Mouse (Mus musculus) cerebellum, postnatal 4 days (tissue): ENCODE measurements around the gene Hsd11b1.
A peak's percentile ranks its signal among the peaks of the same experiment; 100 is the strongest.
"Not testable (repeated sequence)": the region's sequence is repeated elsewhere in the genome, so short reads cannot be mapped to it uniquely, and the experiment has no call there.

Experiments used
- DNase-seq, 2 experiments: peaks; one replicate each; pipeline ENCODE4 v3.0.0; 2022; ENCODE audit warnings: low spot score in 2 of 2, mixed read lengths in 1 of 2

Gene Hsd11b1

DNA sequence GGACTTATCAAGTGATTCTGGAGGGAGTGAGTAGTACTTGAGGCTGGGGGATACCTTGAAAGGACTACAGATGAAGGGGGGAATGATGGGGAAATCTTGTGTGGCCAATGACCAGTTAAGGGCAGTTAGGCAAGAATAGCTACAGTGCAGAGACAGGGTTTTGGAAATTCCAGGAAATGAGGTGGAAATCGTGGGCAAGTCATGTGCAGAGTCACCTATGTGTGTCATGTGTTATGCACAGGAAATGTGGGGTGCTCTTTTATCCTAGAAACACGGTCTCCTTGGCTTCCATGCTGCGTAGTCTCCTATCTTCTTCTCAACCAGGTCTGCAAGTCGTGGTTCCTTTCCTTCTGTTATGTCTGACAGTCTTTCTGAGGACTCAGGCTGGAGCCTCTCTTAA lies 15.6 kb upstream of the Hsd11b1 start:
- no peak for DNase-seq

DNA sequence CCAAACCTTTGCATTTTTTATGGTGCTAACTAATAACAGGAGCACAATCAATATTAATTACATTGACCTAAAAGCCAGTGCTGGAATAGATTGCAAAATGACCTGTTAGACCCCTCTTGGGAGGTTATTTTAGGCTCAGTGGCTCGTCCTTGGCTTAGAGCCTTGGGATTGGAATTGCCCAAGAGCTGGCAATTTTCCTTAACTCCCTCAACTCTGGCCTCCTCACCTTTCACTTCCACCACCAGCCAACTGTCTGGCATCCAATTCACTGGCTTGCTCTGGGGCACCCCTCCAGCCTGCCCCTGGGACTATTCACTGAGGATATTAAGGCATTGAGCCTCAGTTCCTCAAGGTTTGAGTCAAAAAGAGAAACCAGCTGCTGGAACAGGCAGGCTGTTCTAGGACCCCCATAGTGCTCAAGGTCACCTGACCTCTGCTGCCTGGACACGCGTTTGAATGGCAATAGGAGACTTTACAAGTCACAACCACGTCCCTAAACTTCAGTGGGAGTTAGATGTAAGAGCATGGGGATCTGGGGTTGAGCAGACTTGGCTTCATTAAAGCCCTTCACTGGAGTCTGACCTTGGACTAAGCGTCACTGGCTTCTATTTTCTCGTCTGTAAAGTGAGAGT lies 14.7 kb upstream of the Hsd11b1 start:
- no peak for DNase-seq

DNA sequence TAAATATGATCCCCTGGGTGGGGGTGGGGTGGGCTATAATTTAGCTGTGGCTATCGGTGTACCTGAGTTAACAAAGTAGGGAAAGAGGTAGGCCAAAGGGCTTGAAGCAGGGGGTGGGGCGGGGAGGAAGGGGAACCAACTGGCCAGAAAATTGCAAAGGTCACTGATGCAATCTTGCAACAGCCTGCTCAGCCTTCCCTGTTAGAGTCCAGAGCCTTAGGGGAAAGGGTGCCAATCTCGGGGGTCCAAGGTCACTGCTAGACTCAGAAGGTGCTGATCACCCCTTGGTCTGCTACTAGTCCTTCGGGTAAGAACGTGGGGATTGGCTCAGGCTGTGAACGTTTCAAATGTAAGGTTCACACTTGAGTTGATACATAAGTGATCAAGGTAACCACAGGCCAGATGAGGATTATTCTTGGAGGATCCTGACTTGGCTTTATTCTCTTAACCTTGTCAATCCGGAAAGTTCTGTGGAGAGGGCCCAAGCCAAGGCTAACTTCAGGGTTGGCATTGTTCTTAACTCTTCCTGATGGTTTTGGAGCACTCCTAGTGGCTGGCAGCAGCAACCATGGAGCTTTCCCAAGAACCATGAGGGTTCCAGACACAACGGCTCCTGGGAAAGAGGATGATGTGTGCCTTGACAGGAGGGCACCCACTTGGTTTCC lies 10.7 kb upstream of the Hsd11b1 start:
- DNase-seq = no peak

DNA sequence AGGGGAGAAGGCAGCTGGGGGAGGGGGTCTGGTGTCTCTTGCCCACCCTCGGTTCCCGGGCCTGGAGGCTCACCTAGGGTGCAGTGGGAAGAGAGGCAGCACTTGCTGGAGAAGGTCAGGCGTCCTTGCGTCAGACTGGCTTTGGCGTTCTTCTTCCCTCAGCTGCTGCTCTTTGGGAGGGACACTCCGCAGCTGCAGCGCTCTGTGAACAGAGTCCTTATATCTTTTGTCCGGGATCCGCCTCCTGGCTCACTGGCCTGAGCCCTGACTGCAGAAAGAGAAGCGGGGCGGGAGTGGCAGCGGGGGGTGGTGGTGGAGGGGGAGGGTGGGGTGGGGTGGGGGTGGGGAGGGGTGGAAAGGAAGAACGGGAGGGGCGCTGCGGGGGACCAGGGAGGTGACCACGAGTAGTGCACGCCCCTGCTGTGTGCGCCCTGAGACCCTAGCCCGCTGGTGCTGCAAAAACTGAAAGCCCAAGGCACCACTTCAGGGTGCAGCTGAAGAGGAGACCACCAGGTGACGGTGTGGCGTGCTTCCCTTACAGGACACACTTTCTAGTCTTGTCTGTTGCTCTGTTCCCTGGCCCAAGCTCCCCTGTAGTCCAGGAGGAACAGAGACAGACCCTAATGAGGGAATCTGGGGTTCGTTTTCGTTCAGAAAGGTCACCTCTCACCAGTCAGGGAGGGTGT lies 9.2 kb upstream of the Hsd11b1 start, which contains the start of gene G0s2:
G0s2 (minus strand) TSS at position 302 of the 686 bp plus-strand sequence.
- peak; percentile 38 to 40 for DNase-seq

DNA sequence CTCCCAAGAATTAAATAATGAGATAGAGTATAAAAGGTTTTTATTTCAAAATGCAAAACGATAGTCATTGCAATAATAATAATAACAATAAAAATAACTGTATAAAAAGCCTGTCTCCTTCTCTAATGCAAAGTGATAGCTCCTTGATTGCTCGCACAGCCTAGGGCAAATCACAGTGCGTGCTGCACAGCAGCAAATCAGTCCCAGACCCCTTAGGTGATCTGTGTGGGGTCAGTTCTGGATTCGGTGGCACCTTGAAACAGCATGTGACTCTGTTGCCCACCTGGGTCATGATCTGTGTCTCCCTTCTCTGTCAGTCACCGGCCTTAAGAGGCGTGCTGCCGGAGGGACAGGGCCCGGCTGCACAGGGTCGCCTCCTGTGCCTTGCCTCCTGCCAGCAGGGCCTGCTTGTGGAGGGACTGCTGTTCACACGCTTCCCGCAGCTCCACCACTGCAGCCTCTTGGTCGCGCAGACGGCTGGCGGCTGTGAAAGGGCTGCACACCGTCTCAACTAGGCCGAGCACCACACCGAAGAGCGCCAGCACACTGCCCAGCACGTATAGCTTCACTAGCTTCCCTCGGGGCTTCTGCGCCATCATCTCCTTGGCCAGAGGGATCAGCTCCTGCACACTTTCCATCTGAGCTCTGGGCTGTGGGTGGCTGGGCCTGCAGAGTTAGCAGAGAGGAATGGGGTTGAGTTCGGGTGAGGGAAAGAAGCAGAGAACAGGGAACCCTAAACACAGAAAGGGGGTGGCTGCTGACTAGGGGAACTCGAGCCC lies 8.5 kb upstream of the Hsd11b1 start:
- peak in 1 of 2 experiments; percentile 20 for DNase-seq

DNA sequence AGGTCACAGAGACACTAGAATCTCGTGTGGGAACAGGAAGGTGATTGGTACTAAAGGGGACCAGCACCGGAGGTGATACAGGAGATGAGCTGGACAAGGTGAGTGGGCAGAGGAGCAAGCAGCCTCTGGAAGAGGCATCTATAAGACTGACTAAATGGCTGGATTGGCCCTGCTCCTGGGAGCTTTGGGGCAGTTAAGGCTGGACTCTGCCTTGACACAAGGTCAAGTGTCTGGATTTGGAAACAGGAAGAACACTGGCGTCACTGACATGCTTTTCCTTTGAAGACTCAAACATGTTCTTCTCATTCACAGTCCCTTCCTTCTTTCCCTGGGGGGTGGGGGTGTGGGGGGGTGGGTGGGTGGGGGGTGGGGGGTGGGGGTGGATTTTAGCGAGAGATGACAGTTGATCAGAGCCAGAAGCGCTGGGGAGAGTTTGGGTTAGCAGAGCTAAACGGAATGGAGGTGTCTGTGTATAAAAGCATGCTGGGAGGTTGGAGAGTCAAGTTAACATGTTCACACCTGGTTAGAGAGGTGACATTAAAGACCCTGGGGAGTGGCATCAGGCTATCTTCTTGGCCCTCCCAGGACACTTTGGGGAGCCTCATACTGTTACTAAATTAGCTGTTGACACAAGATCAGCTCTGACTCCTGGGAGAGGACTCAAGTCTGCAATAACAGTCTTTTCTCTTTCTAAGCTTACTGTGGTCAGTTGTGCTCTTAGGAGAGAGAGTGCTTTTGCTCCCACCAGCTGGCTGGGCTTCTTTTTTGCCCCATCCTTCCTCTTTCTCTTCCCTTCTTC lies 7.3 kb upstream of the Hsd11b1 start:
- no peak for DNase-seq

DNA sequence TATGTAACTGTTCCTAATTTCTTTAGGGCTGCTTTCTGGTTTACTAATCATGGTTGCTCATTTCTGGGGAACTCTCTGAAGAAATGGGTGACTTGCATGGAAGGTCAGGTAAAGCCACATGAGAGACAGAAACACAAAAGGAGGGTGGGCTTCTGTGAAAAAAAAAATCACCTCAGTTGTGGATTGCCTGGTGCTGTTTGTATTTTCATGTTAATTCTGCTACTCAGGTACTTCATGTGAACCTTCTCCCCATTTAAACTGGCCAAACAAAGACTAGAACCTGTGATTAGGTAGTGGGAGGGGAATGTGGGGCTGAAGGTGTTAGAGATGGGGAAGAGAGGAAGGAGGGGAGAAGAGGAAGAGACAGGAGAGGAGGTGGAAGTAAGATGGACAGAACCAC lies 1.9 kb upstream of the Hsd11b1 start:
- no peak for DNase-seq

DNA sequence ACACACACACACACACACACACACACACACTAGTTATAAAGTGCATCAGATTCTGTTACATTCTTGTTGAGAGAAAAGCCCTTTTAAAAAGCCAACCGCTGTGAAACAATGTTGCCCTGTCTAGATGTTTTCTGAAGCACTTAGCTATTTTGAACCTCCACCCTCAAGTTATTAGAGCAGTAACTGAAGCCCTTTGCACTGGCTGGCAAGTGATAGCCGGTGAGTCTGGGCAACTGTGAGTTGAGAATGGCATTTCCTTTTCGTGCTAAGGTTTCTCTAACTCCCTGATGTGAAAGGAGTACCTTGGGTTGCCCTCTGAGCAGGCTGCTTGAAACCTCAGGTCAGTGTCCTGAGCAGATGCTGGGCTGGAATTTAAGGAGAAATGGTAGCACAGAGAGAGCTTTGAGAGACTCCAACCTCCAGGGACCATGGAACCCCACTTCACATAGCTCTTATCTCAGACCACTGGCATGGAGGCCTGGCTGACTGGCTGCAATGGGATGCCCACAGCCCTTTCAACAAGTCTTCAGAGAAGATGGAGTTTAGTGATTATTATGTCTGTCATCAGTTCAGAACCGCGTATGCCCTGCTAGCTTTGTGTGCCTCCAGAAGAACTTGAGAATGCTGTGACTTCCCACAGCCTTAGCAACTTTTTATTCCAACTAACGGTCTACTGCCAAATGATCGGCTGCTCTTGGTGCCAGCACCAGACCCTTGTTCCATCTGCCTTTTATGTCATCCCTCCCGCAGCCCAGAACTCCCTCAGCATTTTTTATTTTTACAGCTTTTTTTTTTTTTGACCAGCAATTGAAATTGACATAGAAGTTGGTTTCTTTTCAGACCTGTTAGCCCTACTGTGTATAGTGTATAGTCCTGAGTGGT lies 608 bp downstream of the Hsd11b1 start:
- DNase-seq = no peak

DNA sequence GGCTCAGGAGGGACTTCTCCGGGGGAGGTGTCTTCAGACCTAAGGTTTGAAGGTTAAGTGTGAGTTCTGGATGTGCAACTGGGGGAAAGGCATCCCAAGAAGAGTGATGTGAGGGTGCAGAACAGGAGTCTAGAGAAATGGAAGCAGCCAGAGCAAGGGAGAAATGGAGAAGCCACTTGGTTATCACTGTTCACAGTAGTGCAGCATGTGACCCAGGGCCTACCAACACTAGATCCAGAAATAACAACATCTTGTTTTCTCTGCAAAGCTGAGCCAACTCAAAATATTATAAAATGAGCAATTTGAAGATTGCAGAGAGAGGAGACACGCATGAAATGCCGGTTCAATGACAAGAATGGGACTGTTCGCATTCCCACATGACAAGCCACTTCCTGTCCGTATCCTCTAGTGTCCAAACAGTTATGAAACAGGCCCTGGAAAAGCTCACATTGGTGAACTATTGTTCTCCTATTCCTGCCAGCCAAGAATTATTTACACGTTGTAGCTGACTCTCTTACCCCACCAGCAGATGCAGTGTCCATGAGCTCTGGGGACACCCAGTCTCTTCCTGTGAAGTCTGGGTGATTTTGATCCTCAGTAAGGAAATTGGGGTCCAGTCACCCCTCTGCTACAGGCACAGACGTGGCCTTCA lies 1.9 kb downstream of the Hsd11b1 start:
- no peak for DNase-seq

DNA sequence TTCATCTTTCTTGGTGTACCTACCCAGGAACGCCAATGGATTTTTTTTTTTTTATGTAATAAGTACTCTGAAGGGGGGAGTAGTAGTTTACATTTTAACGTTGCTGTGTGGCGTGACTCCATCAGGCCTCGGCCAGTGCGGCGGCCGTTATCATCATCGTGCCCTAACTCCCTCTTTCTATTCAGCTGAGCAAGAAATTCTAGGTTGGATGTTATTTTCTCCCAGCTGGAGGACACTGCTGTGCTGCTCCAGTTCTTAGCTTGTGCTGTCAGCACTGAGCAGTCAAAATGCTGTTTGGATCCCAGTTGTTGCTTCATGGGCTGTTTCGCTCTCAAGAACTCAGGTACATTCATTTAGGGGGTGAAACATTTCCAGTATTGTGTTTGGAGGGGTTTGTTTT lies 4.3 kb downstream of the Hsd11b1 start:
- no peak for DNase-seq

DNA sequence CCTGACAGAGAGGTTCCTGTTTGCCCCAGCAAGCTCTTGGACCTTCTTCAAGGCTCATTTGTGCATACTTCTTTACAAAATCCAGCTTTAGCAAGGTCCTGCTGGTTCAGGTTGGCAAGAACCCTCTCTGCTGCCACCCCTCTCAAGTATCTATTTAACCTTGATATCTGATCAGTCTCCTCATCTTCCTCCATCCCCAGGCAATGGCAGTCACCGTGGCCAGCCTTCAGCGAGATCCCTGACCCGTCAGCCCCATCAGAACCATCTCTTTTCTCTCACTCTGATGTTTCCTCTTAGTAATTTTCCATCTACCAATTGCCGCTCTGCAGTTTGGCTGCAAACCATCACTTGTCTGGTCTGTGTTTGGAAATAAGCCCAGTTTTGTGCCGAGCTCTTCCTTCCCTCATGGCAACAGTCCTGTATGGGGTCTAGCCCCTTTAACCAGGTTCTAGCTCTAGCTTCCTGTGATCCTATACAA lies 7.2 kb downstream of the Hsd11b1 start:
- peak in 1 of 2 experiments; percentile 15 for DNase-seq

DNA sequence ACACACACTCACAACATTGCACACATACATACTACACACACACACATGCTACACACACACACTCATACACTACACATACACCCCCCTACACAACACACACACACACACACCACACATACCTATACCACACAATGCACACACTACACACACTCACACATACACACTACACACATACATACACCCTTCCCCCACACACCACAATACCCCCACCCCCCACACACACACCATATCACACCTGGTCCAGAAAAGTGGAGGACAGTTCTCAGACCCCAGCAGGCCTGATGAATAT lies 7.6 kb downstream of the Hsd11b1 start:
- no peak for DNase-seq

DNA sequence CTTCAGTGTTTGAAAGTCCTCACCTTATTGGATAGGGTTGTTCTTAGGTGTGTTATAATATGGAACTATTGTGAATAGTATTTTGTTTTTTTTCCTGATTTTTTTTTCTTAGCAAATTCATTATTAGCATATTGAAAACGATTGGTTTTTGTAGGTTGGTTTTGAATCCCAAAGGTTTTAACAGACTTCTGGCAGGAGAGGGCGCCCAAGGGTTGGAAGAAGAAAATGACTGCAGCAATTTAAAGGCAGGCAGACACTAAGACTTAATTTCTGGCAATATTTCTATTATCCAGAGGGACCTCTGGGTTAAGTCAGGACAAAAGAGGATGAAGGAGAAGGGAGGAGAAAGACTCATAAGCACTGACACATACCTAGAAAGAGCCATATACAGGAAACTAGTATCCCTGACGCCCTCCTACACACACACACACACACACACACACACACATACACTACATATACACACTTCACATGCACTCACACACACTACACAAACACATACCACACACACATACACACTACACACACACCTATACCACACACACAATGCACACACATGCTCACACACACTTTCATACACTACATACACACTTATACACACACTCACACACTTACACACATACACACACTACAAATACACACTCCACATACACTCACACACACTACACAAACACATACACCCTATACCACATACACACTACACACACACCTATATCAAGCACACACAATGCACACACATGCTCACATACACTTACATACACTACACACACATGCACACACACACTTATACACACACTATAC lies 8.2 kb downstream of the Hsd11b1 start:
- peak; percentile 52 to 77 for DNase-seq

DNA sequence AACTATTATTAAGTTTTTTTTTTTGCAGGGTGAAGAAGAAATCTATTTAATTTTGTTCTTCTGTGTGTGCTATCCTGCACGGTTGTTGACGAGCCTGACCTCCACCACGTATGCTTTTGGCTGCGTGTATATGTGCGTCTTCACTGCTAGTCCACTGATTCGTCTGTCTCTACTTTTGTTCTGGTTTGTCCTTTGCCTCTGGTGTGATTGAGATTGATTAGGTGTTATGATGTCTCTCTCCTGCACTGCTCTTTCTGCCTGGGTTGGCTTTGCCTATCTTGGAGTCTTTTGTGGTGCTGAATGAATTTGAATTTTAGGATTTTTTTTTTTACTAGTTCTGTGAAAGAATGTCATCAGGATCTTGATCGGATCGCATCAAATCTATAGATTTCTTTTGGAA lies 8.8 kb downstream of the Hsd11b1 start:
- no peak for DNase-seq

DNA sequence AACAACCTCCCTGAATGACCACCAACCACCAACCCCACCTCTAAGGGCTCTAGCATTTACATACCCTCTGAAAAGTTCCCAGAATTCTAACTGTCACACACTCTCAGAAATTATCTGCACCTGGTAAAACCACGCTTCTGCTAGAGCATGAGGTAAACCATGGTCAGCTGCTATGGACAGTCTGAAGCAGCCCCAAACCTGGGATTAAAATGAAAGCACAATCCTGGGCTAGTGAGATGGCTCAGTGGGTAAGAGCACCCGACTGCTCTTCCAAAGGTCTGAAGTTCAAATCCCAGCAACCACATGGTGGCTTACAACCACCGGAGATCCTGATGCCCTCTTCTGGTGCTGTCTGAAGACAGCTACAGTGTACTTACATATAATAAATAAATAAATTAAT lies 10.0 kb downstream of the Hsd11b1 start:
- DNase-seq = not testable (repeated sequence)

DNA sequence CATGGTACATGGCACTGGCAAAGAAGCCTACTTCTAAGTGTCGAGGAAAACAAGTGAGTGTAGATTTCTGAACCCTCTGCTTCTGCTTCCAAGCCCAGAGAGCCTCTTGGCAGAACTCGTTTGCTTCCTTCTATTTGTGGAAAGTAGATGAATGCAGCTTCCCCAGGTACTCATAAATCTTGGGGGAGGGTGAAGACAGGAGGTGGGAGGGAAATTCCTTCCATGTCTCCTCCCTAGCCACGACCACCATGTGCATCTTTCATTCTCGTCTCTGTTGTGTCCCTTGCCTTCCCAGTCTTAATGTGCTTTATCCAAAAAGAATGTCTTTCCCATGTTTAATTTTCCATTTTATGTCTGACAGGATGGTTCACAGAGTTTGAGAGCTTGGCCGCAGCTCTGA lies 11.3 kb downstream of the Hsd11b1 start:
- DNase-seq = no peak

DNA sequence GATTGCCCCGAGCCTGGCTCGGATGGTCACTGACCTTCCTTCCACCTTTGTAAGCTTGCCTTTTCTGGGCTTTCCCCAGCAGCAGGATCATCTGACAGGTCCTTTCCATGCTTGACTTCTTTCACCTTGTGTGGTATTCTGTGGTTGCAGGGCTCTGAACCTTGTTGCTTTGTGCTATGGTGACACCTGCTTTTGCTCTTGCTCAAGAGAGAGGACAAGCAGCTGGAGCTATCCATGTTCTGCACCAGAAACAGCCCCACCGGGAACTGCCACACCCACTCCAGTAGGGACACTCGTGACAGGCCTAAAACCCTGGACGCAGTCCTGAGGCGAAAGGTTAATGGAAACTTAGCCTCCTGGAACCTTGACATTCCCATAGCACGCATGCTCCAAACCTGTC lies 12.5 kb downstream of the Hsd11b1 start:
- DNase-seq = no peak

DNA sequence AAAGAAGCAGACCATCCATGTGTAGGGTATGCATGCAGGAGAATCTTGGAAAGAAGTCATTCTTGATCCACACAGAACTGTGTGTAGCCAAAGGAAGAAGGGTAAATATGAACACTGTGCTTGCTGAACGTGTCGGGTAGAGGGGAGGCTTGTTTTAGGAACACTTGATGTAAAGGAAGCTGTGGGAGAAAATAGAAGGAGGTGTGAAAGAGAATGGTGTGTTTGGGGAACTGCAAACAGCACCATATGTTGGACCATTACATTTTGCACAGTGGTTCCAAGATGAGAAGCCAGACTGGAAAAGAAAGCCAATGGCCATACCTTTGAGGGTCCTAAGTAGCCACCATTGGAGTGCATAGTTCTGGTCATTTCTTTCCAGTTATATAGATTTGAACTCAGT lies 13.8 kb downstream of the Hsd11b1 start:
- no peak for DNase-seq

DNA sequence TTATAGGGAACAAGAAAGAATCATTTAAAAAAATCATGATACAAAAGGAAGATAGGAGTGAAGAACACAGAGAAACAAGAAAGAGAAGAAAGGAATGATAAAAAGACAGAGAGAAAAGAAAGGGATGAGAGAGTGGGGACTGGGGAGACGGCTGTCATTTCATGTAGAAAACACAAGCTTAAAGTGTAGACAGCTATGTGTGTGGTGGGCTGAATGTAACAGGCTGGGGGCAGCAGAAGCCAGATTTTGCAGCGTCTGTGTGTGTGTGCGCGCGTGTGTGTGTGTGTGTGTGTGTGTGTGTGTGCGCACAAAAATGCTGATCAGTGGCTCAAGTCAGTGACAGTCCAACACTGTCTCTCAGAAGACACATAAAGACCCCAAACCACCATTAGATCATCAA lies 19.6 kb downstream of the Hsd11b1 start:
- DNase-seq = no peak
